Mouse (Mus musculus) urinary bladder, adult 18-20 months (tissue): ENCODE measurements around the gene Fars2.
"Not testable (repeated sequence)": the region's sequence is repeated elsewhere in the genome, so short reads cannot be mapped to it uniquely, and the experiment has no call there.

Experiments
- DNase-seq, 2 experiments: peaks; one replicate each; pipeline ENCODE4 v3.0.0; 2022; ENCODE audit warnings: low spot score in 2 of 2, mixed read lengths in 2 of 2

The Fars2 gene

GRCm38 (mm10) chr13:36460473-36460872 is 343.3 kb downstream of the Fars2 start:
- no peak for DNase-seq

DNA sequence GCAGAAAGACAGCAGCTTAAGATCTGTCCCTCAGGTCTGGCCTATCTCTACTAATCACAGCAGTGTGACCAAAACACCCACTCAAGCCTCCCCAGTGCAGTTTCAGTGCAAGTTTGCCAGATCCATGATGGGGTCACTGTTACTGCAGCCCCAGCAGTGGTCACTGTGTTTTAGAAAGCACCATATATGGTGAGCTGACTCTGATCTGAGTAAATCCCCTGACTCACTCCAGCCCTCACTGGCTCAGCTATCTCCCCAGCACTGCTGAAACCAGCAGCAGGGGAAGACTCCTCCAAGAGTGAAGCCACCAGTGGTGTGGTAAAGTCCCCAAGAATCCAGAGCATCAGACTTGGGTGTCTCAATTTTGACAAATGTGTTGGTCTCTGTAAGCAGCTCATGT is 346.5 kb downstream of the Fars2 start:
- DNase-seq, result no peak

DNA sequence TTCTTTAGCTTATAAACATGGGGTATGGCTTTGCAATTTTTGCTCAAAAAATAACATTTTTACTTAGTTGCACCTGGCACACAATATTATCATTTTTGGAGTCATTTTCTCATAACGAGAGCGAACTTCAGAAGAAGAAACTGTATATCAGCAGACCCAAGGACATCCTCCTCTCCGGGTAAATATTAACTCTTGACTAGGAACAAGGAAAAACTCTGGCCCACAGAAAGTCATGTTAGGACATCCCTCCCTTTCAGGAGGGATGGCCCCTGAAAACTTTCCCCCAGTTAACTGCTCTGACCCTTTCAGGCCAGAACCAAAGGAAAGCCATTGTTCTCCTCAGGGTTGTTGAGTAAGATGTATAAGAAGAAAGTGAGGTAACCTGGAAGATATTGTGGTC is 348.9 kb downstream of the Fars2 start:
- DNase-seq, result not testable (repeated sequence)

GRCm38 (mm10) chr13:36466515-36466921 is 349.3 kb downstream of the Fars2 start:
- no peak for DNase-seq

DNA sequence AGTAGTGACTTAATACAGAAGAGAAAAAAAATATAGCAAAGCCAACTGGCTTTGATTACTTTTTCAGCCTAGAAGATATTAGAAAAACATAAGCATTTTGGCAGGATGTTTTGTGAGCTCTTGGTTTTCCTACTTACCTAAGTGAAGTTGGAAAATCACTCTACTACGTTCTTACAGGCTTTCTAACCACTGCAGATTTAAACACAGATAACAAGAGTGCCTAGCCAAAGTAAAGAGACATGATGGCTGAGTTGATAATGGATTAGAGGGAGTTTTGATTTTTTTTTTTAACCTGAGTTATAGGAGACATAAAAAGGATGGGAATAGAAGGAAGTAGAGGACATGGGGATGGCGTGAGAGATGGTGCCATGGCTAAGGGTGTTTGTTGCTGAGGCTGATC is 350.6 kb downstream of the Fars2 start:
- no peak for DNase-seq

- DNase-seq, result no peak
These were observed 351.8 kb downstream of the Fars2 start for GRCm38 (mm10) chr13:36468963-36469362.

DNA sequence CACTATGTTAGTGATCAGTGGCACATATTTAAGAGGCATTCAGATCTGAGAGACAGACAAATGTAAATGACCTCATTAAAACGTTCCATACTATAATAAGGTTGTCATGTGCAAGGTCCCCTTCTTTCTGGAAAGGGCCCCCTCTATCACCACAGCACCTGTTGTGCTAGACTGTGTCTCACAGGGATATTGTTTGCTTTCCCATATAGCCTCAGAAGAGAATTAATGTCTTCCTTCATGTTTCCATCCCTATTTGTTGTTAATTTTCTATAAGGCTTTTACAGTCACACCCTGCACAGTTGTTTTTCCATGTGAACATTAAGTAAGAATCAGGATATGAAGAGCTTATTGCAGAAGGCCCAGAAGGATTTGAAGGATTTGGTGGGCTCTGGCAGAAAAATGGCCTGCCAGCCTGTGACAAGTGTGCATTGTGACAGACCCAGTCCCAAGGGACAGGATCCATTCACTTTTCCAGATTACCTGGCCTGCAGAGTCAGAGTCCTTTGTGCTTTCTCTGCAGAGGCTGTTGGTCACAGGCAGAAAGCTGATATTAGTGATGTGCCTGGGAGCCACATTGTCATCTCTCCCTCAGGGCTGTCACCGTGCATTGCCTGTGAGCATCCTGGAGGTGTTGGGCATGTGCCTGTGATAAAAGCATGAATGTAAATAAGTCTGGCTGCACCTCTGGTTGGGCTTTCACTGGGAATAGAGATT is 352.4 kb downstream of the Fars2 start:
- DNase-seq, result no peak

DNA sequence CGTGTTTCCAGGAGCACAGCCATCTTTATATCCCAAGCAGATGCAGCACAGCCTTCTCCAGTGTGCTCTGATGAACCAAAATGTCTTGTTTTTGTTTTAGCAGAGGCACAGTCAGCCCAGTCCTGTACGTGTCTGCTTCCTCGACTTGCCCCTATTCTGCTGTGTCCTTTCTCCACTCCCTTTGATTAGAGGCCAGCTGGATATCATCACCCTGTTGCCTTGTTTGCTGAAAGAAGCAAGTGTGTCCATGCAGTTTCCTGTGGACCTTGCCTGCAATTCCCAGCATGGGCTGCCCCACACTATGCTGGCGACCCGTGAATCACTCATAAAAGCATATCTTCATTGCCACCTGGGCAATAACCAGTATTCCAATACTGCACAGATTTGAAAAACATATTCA is 360.4 kb downstream of the Fars2 start:
- DNase-seq, result no peak

- DNase-seq, result no peak
These were observed 361.0 kb downstream of the Fars2 start for GRCm38 (mm10) chr13:36478243-36478642.

DNA sequence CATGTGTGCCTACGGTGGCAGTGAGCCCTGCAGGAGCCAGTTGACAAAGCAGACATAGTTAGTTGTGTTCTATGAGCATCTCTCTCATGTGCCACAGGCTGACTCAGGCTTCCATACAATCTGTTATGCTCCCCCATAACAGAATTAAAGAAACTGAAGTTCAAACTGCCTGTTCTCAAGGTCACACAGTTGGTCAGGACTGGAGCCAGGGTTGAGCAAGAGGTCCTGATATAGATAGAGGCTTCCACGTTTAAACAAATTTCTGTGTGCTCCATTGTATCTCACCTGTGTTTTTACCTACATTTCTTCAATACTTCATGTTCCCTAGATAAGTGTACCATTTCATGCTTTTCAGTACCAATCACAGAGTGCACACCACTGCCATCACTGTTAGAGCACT is 362.9 kb downstream of the Fars2 start:
- no peak for DNase-seq

GRCm38 (mm10) chr13:36484391-36484790 is 367.2 kb downstream of the Fars2 start:
- DNase-seq, result no peak

GRCm38 (mm10) chr13:36486756-36487155 is 369.5 kb downstream of the Fars2 start:
- no peak for DNase-seq

DNA sequence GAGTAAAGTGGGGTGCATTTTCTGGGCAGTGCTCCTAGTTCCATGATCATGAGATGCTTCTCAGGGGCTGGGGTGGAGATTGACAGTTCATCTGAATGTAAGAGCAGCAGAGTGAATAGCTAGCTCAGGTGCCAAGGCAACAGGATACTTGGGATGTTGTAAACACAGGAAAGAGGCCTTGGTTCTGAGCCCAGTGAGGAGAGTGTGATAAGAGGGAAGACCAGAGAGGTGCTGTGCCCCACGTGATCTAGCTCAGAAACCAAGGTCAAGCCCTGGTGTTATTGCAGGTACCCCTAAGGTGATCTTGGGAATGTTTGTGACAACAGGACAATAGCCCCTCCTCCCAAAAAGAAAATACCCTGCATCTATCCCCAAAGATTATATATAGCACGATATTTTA is 372.2 kb downstream of the Fars2 start:
- no peak for DNase-seq

DNA sequence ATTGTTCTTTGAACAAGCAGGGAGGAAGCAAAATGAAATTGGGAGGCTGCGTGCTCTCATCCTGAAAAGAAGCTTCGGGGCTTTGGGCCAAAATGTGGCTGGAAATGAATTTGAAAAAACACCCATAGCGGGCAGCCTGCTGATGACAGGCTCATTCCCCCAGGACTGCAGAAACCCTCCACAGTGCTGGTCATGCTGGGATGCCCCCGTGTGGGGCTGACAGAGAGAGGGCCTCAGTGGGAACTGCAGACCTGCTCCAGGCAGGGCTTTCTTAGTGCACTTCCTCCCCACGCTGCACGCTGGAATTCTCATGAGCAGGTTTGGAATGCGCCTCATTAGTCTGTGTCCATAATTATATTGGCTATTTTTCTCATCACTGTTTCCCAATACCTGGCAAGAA is 373.4 kb downstream of the Fars2 start:
- DNase-seq, result no peak

DNA sequence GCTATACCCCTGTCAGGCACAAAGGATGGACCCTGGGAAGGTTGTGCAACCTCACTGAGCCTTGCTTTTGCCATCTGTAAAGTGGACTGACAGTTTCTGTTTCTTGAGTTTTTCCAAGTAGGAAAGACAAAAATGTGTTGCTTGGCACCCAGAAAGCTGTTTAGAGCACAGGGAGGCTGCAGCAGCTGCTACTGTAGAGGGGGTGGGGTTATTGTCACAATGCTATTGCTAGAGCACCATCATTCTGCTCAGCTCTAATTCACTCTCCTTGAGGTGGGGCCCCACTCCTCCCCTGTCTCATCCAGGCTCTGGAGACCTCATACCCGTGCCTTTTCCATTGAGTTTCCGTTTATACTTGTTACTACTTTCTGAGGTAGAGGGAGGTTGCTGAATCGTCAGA is 375.2 kb downstream of the Fars2 start:
- DNase-seq, result no peak

DNA sequence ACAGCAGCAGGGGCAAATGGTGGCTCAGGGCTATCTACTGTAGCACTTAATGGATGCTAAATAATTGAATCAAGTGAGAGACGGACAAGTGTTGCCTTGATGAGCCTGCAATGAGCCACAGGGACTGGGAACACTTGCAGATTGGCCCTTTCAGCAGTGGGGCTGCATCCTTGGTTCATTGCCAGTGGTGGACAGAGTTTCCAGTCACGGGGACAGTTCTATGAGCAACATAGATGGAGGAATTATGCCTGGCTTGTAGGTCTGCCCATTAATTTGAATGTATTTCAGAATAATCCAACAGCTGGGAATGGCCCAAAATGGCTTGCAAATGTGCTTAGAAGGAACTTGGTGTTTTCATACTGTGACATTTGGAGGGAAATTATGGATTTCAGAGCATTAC is 376.1 kb downstream of the Fars2 start:
- DNase-seq, result no peak

DNA sequence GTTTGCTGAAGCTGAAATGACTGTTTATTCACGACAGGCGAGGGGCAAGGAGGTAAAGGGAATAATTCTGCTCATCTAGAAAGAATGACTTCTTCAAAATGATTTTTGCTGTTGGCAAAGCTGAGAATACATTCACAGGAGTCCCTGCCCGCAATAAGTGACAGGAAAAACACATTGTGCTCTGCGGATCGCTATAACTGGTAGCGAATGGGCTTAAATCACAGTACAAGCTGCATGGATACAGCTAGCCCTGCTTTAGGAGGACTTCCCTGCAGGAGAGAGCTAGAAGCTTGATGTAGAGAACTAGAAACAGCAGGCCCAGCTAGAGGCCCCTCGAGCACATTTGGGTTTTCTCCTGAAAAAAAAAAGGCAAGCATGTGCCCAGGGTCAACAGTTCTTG is 376.6 kb downstream of the Fars2 start:
- no peak for DNase-seq

- DNase-seq, result no peak
These were observed 378.8 kb downstream of the Fars2 start for GRCm38 (mm10) chr13:36495980-36496379.

DNA sequence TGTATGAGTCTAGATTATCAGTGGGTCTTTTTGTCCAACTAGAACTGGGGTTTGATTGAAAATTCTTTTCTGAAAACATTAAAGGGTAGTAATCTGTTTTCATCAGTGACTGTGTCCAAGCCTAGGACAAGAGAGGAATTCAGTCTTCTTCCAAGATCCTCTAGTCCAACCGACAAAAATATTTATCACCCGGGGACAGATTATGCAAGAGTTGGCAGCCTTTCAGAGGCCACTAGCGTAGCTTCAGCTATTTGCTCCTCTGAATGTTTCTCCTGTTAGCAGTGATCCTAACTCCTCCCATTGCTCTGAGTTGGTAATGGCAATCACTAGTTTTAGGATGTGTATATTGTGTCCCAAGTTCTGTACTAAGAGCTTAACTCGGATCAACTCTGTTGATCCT is 380.1 kb downstream of the Fars2 start:
- peak in 1 of 2 experiments; percentile 50 for DNase-seq

GRCm38 (mm10) chr13:36500370-36500905 is 383.2 kb downstream of the Fars2 start:
- DNase-seq, result no peak

- DNase-seq, result no peak
These were observed 386.3 kb downstream of the Fars2 start for GRCm38 (mm10) chr13:36503551-36503950.

DNA sequence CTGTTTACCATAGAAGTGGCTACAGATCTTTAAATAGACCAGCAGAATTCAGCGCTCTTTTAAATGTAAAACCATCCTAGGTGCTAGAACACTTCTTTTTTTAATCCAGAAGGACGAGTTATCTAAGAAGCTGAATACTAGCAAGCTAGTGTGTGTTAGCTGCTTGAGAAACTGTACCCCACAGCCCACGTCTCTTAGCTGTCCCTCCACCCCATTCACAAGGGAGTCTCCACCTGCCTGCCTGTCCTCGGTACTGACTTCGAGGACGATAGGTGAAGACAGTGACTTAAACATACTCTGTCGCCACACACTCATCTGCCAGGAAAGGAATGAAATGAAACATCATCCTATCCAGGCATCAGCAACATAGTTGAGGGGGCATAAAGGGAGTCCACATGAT is 386.8 kb downstream of the Fars2 start:
- DNase-seq, result no peak

- no peak for DNase-seq
These were observed 388.5 kb downstream of the Fars2 start for GRCm38 (mm10) chr13:36505730-36506129.

GRCm38 (mm10) chr13:36506315-36506714 is 389.1 kb downstream of the Fars2 start:
- no peak for DNase-seq
